Comparison of ENCODE assay signal across 7 mouse cellular contexts in the genomic region with DNA sequence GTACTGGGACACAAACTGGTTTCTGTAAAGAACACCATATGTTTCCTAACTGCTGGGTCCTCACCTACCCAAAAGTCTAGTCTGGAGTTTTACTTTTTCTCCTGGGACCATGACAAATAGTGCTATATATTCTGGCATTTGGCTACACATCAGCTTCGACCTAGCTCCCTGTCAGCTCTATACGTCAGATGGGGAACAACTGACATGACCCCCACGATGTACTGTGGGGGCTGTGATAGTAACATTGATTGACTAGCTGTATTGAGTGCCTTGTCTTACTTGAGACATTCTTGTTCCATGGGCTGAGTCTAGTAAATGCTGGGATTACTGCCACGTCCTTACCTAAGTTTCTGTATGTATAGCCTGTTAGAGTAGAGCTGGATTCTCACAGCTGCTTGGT. TPM values are rescaled to one million over a fixed set of nuclear protein-coding genes. Genes with fewer than 3 reads are reported as not detected.
A peak's percentile ranks its signal among the peaks of the same experiment; 100 is the strongest.
DNase-seq lines count a peak whose midpoint lies in the region; ATAC-seq and TF ChIP-seq lines count a peak whose summit lies in the region.

No protein-coding gene starts in this region.

- H3K9me3 ChIP-seq in lung, postnatal 0 days (ENCODE audit: low read length): no peaks in the 10 kb centered on the region
- no peaks in the 10 kb centered on the region for H3K9me3 ChIP-seq in intestine, embryonic 16.5 days (ENCODE audit: control insufficient read depth, low read length)

- no peak for TF ChIP-seq POLR2A in lung, adult 2 months (IDR thresholded peaks at IDR 0.05; ENCODE audit: borderline replicate concordance, extremely low read depth, low read depth, low read length)
- 0 out of 2 replicates have a peak, but pooled peaks have one; percentile 20 for TF ChIP-seq POLR2A in embryonic fibroblast, embryonic 13.5 days (IDR thresholded peaks at IDR 0.05; ENCODE audit: low read depth, low read length)
- no peak for TF ChIP-seq POLR2A in olfactory bulb, adult 2 months (IDR thresholded peaks at IDR 0.05; ENCODE audit: insufficient read depth, low read depth, low read length)

- ATAC-seq in lung, postnatal 0 days: no peak
- no peak for ATAC-seq in intestine, embryonic 16.5 days

- no peaks in the 10 kb centered on the region for H3K27me3 ChIP-seq in lung, postnatal 0 days (replicated peaks; ENCODE audit: insufficient read depth, low read length)
- H3K27me3 ChIP-seq in intestine, embryonic 16.5 days (replicated peaks; ENCODE audit: control insufficient read depth, insufficient read depth, low read length): no peaks in the 10 kb centered on the region

- WGBS in lung, postnatal 0 days: 24% methylated on average over 4 of the region's 4 CpGs
- WGBS in lung, adult 2 months: 19% methylated on average over 4 of the region's 4 CpGs
- WGBS in intestine, embryonic 16.5 days: 37% methylated on average over 4 of the region's 4 CpGs
- WGBS in olfactory bulb, adult 2 months: 37% methylated on average over 4 of the region's 4 CpGs

- no peak for TF ChIP-seq CTCF in lung, postnatal 0 days (IDR thresholded peaks at IDR 0.05)
- TF ChIP-seq CTCF in lung, adult 2 months (IDR thresholded peaks at IDR 0.05; ENCODE audit: insufficient read depth, low read length): no peak
- TF ChIP-seq CTCF in embryonic fibroblast, embryonic 13.5 days (IDR thresholded peaks at IDR 0.05; ENCODE audit: borderline replicate concordance, insufficient read depth, low read length): no peak
- TF ChIP-seq CTCF in olfactory bulb, adult 2 months (IDR thresholded peaks at IDR 0.05; ENCODE audit: insufficient read depth, low read depth, low read length): no peak

- H3K4me3 ChIP-seq in lung, postnatal 0 days (ENCODE audit: low read depth, low read length): no peak overlapping the region
- H3K4me3 ChIP-seq in lung, adult 2 months (replicated peaks; ENCODE audit: extremely low read depth, low read depth, low read length): no peak overlapping the region
- no peak overlapping the region for H3K4me3 ChIP-seq in embryonic fibroblast, embryonic 13.5 days (ENCODE audit: insufficient read depth, low read length)
- H3K4me3 ChIP-seq in intestine, embryonic 16.5 days (ENCODE audit: low read length): no peak overlapping the region
- H3K4me3 ChIP-seq in olfactory bulb, adult 2 months (ENCODE audit: insufficient read depth, low read depth, low read length): no peak overlapping the region

- no peak for DNase-seq in lung, postnatal 0 days (ENCODE audit: low spot score)
- no peak for DNase-seq in lung, adult 2 months
- no peak for DNase-seq in adrenal gland, postnatal 4 days (ENCODE audit: low spot score in 2 of 2)
- no peak for DNase-seq in T-cell, adult 2 months (ENCODE audit: low spot score)

- H3K4me1 ChIP-seq in lung, postnatal 0 days (ENCODE audit: insufficient read depth, low read depth, low read length): peaks cover 63% of the 10 kb centered on the region
- peaks cover 70% of the 10 kb centered on the region for H3K4me1 ChIP-seq in lung, adult 2 months (ENCODE audit: control insufficient read depth, insufficient read depth, low read length)
- peaks cover 42% of the 10 kb centered on the region for H3K4me1 ChIP-seq in embryonic fibroblast, embryonic 13.5 days (ENCODE audit: control insufficient read depth, insufficient read depth, low read length)
- H3K4me1 ChIP-seq in intestine, embryonic 16.5 days (ENCODE audit: control insufficient read depth, insufficient read depth, low read length): peaks cover 51% of the 10 kb centered on the region
- peaks cover 25% of the 10 kb centered on the region for H3K4me1 ChIP-seq in olfactory bulb, adult 2 months (ENCODE audit: control insufficient read depth, insufficient read depth, low read length)

- peaks cover 11% of the 10 kb centered on the region; the same call in 1 of the 2 replicates for H3K36me3 ChIP-seq in lung, postnatal 0 days (ENCODE audit: insufficient read depth, low read length)
- H3K36me3 ChIP-seq in intestine, embryonic 16.5 days (ENCODE audit: control insufficient read depth, insufficient read depth, low read length): no peaks in the 10 kb centered on the region

- TF ChIP-seq EP300 in lung, postnatal 0 days (IDR thresholded peaks at IDR 0.05): no peak

- H3K4me2 ChIP-seq in lung, postnatal 0 days (replicated peaks; ENCODE audit: low read depth, low read length): peak overlapping the region; percentile 3
- H3K4me2 ChIP-seq in intestine, embryonic 16.5 days (ENCODE audit: low read depth, low read length): no peak overlapping the region

- H3K27ac ChIP-seq in lung, postnatal 0 days (ENCODE audit: low read length): peak overlapping the region; percentile 90
- peak overlapping the region; percentile 98 for H3K27ac ChIP-seq in embryonic fibroblast, embryonic 13.5 days (ENCODE audit: insufficient read depth, low read length)
- H3K27ac ChIP-seq in intestine, embryonic 16.5 days (ENCODE audit: low read length): peak overlapping the region; percentile 82
- peak overlapping the region; percentile 57; the same call in 1 of the 2 replicates for H3K27ac ChIP-seq in olfactory bulb, adult 2 months (ENCODE audit: insufficient read depth, low read depth, low read length)

- H3K9ac ChIP-seq in lung, postnatal 0 days (replicated peaks; ENCODE audit: low read depth): peak overlapping the region; percentile 6
- no peak overlapping the region for H3K9ac ChIP-seq in intestine, embryonic 16.5 days (ENCODE audit: low read depth, low read length)

RNA-seq across cellular contexts. Expression of gene Mcl1, which starts 8.9 kb away (rescaled TPM):
- polyA plus RNA-seq in lung, postnatal 0 days (2015; fragmentation: Nextera tagmentation; extraction: Ambion mirVana): 99.6 and 101 TPM in 2 replicates
- polyA plus RNA-seq in lung, adult 2 months (2012; rRNA removed): 89.2 and 178 TPM in 2 replicates
- polyA plus RNA-seq in embryonic fibroblast, embryonic 13.5 days (2011; ENCODE audit: insufficient read length, low read depth, missing spikeins): 109 and 118 TPM in 2 replicates
- 14.7 and 17.0 TPM in 2 replicates for polyA plus RNA-seq in intestine, embryonic 16.5 days (2015; fragmentation: Nextera tagmentation; extraction: Ambion mirVana)
- polyA plus RNA-seq in olfactory bulb, adult 2 months (2012; ENCODE audit: insufficient read depth, insufficient read length, low replicate concordance, missing spikeins): 157 and 245 TPM in 2 replicates
- 100 to 1,000 TPM; 151 to 152 TPM for total RNA-seq in adrenal gland, postnatal 4 days (2021)

RNA-seq across cellular contexts. Expression of gene Adamtsl4, which starts 20.2 kb away (rescaled TPM):
- polyA plus RNA-seq in lung, postnatal 0 days (2015; fragmentation: Nextera tagmentation; extraction: Ambion mirVana): 11.8 and 13.2 TPM in 2 replicates
- 51.3 and 52.3 TPM in 2 replicates for polyA plus RNA-seq in lung, adult 2 months (2012; rRNA removed)
- 18.9 and 26.4 TPM in 2 replicates for polyA plus RNA-seq in embryonic fibroblast, embryonic 13.5 days (2011; ENCODE audit: insufficient read length, low read depth, missing spikeins)
- 2.5 and 3.2 TPM in 2 replicates for polyA plus RNA-seq in intestine, embryonic 16.5 days (2015; fragmentation: Nextera tagmentation; extraction: Ambion mirVana)
- not detected in 2 replicates for polyA plus RNA-seq in olfactory bulb, adult 2 months (2012; ENCODE audit: insufficient read depth, insufficient read length, low replicate concordance, missing spikeins)
- 1 to 10 TPM; 7.5 to 8.1 TPM for total RNA-seq in adrenal gland, postnatal 4 days (2021)

RNA-seq across cellular contexts. Expression of gene Ensa, which starts 42.7 kb away (rescaled TPM):
- 48.2 and 52.0 TPM in 2 replicates for polyA plus RNA-seq in lung, postnatal 0 days (2015; fragmentation: Nextera tagmentation; extraction: Ambion mirVana)
- 9.3 and 15.7 TPM in 2 replicates for polyA plus RNA-seq in lung, adult 2 months (2012; rRNA removed)
- 71.5 and 86.4 TPM in 2 replicates for polyA plus RNA-seq in embryonic fibroblast, embryonic 13.5 days (2011; ENCODE audit: insufficient read length, low read depth, missing spikeins)
- polyA plus RNA-seq in intestine, embryonic 16.5 days (2015; fragmentation: Nextera tagmentation; extraction: Ambion mirVana): 67.3 and 69.9 TPM in 2 replicates
- not detected in 2 replicates for polyA plus RNA-seq in olfactory bulb, adult 2 months (2012; ENCODE audit: insufficient read depth, insufficient read length, low replicate concordance, missing spikeins)
- total RNA-seq in adrenal gland, postnatal 4 days (2021): 10 to 100 TPM; 79.6 to 82.2 TPM
